Mouse (Mus musculus) olfactory bulb, adult 2 months (tissue): ENCODE results near the gene Gm28048.

Experiments
- CTCF ChIP-seq: fragments of 200-500 bp; IDR thresholded peaks from 2 replicates; pipeline ENCODE4 v1.5.1; 2012; ENCODE audit warnings: low read depth, mild to moderate bottlenecking, low read length, moderate library complexity; ENCODE audit not compliant: insufficient read depth
- POLR2A ChIP-seq: fragments of 200-500 bp; IDR thresholded peaks from 2 replicates; pipeline ENCODE4 v1.6.1; 2012; ENCODE audit warnings: mild to moderate bottlenecking, low read depth, low read length, moderate library complexity; ENCODE audit not compliant: insufficient read depth

DNA sequence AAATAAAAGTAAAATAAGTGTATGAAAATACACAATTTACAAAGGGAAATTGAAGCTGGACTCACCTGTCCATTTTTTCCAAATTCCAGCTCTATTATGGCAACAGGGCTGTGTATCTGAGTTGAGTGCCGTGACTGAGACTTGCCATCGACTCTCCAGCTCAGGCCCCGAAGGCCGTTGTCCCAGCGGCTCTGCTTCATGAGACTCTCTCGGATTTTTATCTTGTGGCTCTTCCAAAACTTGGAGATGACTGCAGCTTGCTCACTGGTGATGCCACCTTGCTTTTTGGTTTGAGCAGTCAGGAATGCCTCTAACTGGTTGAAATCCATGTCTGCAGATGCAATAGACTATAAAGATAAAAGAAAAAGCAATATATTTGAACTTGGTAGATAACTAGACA is 25.5 kb downstream of the Gm28048 start:
- no peak for TF ChIP-seq POLR2A
- TF ChIP-seq CTCF, result no peak
